Mouse (Mus musculus) CH12.LX (cell line): ENCODE measurements around the gene Riok2. TPM values are rescaled to one million over a fixed set of nuclear protein-coding genes. Genes with fewer than 3 reads are reported as not detected.

Experiments used
- DNase-seq: peaks from one replicate; pipeline ENCODE4 v3.0.0-alpha.2; 2013; ENCODE audit errors: extremely low read depth
- H3K27ac ChIP-seq: 2 replicates; pipeline ENCODE4 v1.5.1; 2012; ENCODE audit warnings: low read depth, mild to moderate bottlenecking, control low read depth, moderate library complexity; ENCODE audit not compliant: insufficient read depth
- H3K27me3 ChIP-seq: replicated peaks from 2 replicates; pipeline ENCODE3; 2012; ENCODE audit warnings: inconsistent platforms
- H3K36me3 ChIP-seq, 2 experiments: replicated peaks in 1 of 2; 2 replicates each; pipeline versions ENCODE3 to v1.6.1; 2012; ENCODE audit warnings: inconsistent platforms in 1 of 2, low read length in 1 of 2, mild to moderate bottlenecking in 1 of 2, mixed read lengths in 1 of 2, moderate library complexity in 1 of 2; ENCODE audit not compliant: control insufficient read depth in 1 of 2, insufficient read depth in 1 of 2
- H3K4me1 ChIP-seq, 2 experiments: 2 replicates each; pipeline ENCODE4 v1.6.1; 2012; ENCODE audit warnings: inconsistent platforms in 1 of 2, moderate library complexity in 1 of 2; ENCODE audit not compliant: insufficient read depth in 2 of 2, control insufficient read depth in 1 of 2
- H3K4me2 ChIP-seq: 2 replicates; pipeline ENCODE4 v1.6.1; 2012; ENCODE audit warnings: low read depth, mild to moderate bottlenecking, control low read depth; ENCODE audit not compliant: poor library complexity, insufficient read depth, severe bottlenecking
- H3K4me3 ChIP-seq, 3 experiments: fragments of 150-350 bp in 1 of 3; sonication (generic) in 1 of 3; replicated peaks in 1 of 3; 2 replicates each; pipeline versions ENCODE3 to v1.5.1; 2011 to 2012; ENCODE audit warnings: low read depth in 2 of 3, low read length in 2 of 3, mild to moderate bottlenecking in 2 of 3, moderate library complexity in 2 of 3, control low read depth in 1 of 3, improper control_type of control experiment in 1 of 3, inconsistent platforms in 1 of 3, mixed read lengths in 1 of 3; ENCODE audit not compliant: poor library complexity in 1 of 3
- H3K79me2 ChIP-seq: replicated peaks from 2 replicates; pipeline ENCODE4 v1.6.1; 2012; ENCODE audit warnings: mild to moderate bottlenecking, moderate library complexity; ENCODE audit not compliant: control insufficient read depth, poor library complexity, insufficient read depth, severe bottlenecking; ENCODE audit errors: extremely low read depth
- H3K9ac ChIP-seq: 2 replicates; pipeline ENCODE4 v1.6.1; 2012; ENCODE audit warnings: low read depth, mild to moderate bottlenecking, control low read depth, moderate library complexity; ENCODE audit not compliant: insufficient read depth
- H3K9me3 ChIP-seq: replicated peaks from 2 replicates; pipeline ENCODE3; 2012; ENCODE audit warnings: low read length, inconsistent platforms, mixed read lengths
- E2F4 ChIP-seq: IDR thresholded peaks from 2 replicates; pipeline ENCODE4 v1.6.1; 2011; ENCODE audit warnings: low read depth, low read length, improper control_type of control experiment; ENCODE audit not compliant: insufficient replicate concordance
- ELF1 ChIP-seq: IDR thresholded peaks from 2 replicates; pipeline ENCODE4 v1.6.1; 2014; ENCODE audit warnings: low read depth, mild to moderate bottlenecking, inconsistent platforms, low read length, improper control_type of control experiment
- EP300 ChIP-seq: IDR thresholded peaks from 2 replicates; pipeline ENCODE4 v1.6.1; 2011; ENCODE audit warnings: low read length, improper control_type of control experiment
- IRF4 ChIP-seq: IDR thresholded peaks from 2 replicates; pipeline ENCODE4 v1.6.1; 2014; ENCODE audit warnings: low read depth, mild to moderate bottlenecking, inconsistent platforms, low read length, improper control_type of control experiment
- KAT2A ChIP-seq: IDR thresholded peaks from 2 replicates; pipeline ENCODE4 v1.6.1; 2012; ENCODE audit warnings: low read length, improper control_type of control experiment, inconsistent platforms; ENCODE audit not compliant: insufficient replicate concordance
- MAFK ChIP-seq: IDR thresholded peaks from 2 replicates; pipeline ENCODE4 v1.6.1; 2011; ENCODE audit warnings: low read length, improper control_type of control experiment; ENCODE audit not compliant: insufficient replicate concordance
- MAZ ChIP-seq: IDR thresholded peaks from 2 replicates; pipeline ENCODE4 v1.6.1; 2012; ENCODE audit warnings: low read depth, mild to moderate bottlenecking, inconsistent platforms, low read length, improper control_type of control experiment, moderate library complexity
- MEF2A ChIP-seq: IDR thresholded peaks from 2 replicates; pipeline ENCODE4 v1.6.1; 2014; ENCODE audit warnings: low read depth, mild to moderate bottlenecking, inconsistent platforms, low read length, improper control_type of control experiment, borderline replicate concordance
- MYC ChIP-seq: IDR thresholded peaks from 2 replicates; pipeline ENCODE4 v1.6.1; 2011; ENCODE audit warnings: low read depth, mild to moderate bottlenecking, improper control_type of control experiment, low read length
- NRF1 ChIP-seq: IDR thresholded peaks from 2 replicates; pipeline ENCODE4 v1.6.1; 2014; ENCODE audit warnings: low read depth, mild to moderate bottlenecking, inconsistent platforms, low read length, improper control_type of control experiment, moderate library complexity
- RAD21 ChIP-seq: IDR thresholded peaks from 2 replicates; pipeline ENCODE4 v1.6.1; 2011; ENCODE audit warnings: low read depth, mild to moderate bottlenecking, low read length, improper control_type of control experiment, moderate library complexity
- SIN3A ChIP-seq: IDR thresholded peaks from 2 replicates; pipeline ENCODE4 v1.6.1; 2012; ENCODE audit warnings: low read length, improper control_type of control experiment, inconsistent platforms
- SMC3 ChIP-seq: IDR thresholded peaks from 2 replicates; pipeline ENCODE4 v1.6.1; 2011; ENCODE audit warnings: low read depth, low read length, improper control_type of control experiment
- USF2 ChIP-seq: conservative IDR thresholded peaks from 2 replicates; pipeline ENCODE4 v1.6.1; 2011; ENCODE audit warnings: low read depth, low read length, improper control_type of control experiment
- ZC3H11A ChIP-seq: IDR thresholded peaks from 2 replicates; pipeline ENCODE4 v1.6.1; 2012; ENCODE audit warnings: low read depth, mild to moderate bottlenecking, inconsistent platforms, low read length, improper control_type of control experiment
- ZMIZ1 ChIP-seq: IDR thresholded peaks from 2 replicates; pipeline ENCODE4 v1.6.1; 2012; ENCODE audit warnings: low read depth, mild to moderate bottlenecking, inconsistent platforms, low read length, improper control_type of control experiment
- ZNF384 ChIP-seq: IDR thresholded peaks from 2 replicates; pipeline ENCODE4 v1.6.1; 2012; ENCODE audit warnings: low read depth, low read length, improper control_type of control experiment, inconsistent platforms
- dilution Hi-C: fragments of 300-500 bp; cut with MboI; formaldehyde crosslinking; loops from 2 replicates; pipeline ENCODE4 v1.14.3; 2020; ENCODE audit warnings: low sequenced_read_pairs; ENCODE audit not compliant: extremely low pct_unique_long_range_greater_than_20kb, extremely low pct_ligation_motif_present
- in situ Hi-C: fragments of 300-500 bp; cut with MboI; formaldehyde crosslinking; loops from 3 replicates; pipeline ENCODE4 v1.14.3; 2019; ENCODE audit warnings: low sequenced_read_pairs, low pct_ligation_motif_present, low pct_unique_long_range_greater_than_20kb, mixed read lengths
- polyA plus RNA-seq: library from polyadenylated mRNA; unstranded; fragments of >175 nt; gene quantifications from 2 replicates; pipeline ENCODE4 v1.2.1, GENCODE M21; 2012; ENCODE audit warnings: low read depth; ENCODE audit not compliant: insufficient read length
- total RNA-seq, 2 experiments: library from RNA; depleted of rRNA; stranded (reverse); fragments of 300-350 nt in 1 of 2; fragments of >200 nt in 1 of 2; gene quantifications; 2 replicates each; pipeline ENCODE4 v1.2.3; 2012 to 2014

Riok2 gene
- total and polyA plus RNA-seq, 3 experiments = 27.9 to 114 (median 78.4) TPM

GRCm38 (mm10) chr17:17425308-17425813 is 51.3 kb downstream of the Riok2 start:
- DNase-seq = no peak
- Histone ChIP-seq H3K4me2 (peak overlapping the region; percentile 78), H3K27ac (no peak overlapping the region; the same call in 1 of the 2 replicates), H3K79me2 (no peaks in the 10 kb centered on the region), H3K9me3 (peaks cover 1% of the 10 kb centered on the region), H3K27me3 (no peaks in the 10 kb centered on the region), H3K4me3 (no peak overlapping the region), H3K4me1 (peaks cover 2 to 21% of the 10 kb centered on the region in 2 experiments; a peak in 3 of 4 replicates), H3K9ac (no peak overlapping the region; the same call in 1 of the 2 replicates), H3K36me3 (no peaks in the 10 kb centered on the region)
- in situ Hi-C loops = no loop called here
- no peak for TF ChIP-seq MAFK
- peak; percentile 91 for TF ChIP-seq ZNF384
- dilution Hi-C loops = no loop called here

DNA sequence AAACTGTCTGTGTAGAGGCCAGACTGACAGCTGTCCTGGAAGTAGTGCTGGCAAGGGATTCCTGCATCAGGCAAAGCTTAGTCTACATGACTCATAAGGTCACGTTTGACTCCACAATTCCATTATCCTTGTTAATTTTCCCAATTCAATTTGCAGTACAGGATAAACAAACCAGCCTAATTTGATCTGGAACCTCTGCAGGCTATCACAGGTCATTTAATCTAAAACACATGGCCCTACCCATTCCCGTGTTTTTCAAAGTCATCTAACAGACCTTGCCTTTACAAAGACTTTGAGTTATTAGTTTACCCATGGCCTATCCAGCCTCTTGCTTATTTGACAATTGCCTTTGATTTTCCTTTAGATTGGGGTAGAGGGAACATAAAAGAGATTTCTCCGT is 51.8 kb downstream of the Riok2 start:
- no peak overlapping the region for H3K4me3 ChIP-seq
- no peak overlapping the region; the same call in 1 of the 2 replicates for H3K27ac ChIP-seq
- H3K4me2 ChIP-seq = no peak overlapping the region
- H3K79me2 ChIP-seq = no peaks in the 10 kb centered on the region
- peaks cover 2 to 21% of the 10 kb centered on the region in 2 experiments; a peak in 3 of 4 replicates for H3K4me1 ChIP-seq
- H3K36me3 ChIP-seq = no peaks in the 10 kb centered on the region
- DNase-seq = no peak
- H3K9me3 ChIP-seq = peaks cover 2% of the 10 kb centered on the region
- in situ Hi-C loops = no loop called here
- TF ChIP-seq MAZ (no peak), NRF1 (no peak), MYC (no peak), USF2 (no peak), ZMIZ1 (no peak), SIN3A (no peak), KAT2A (no peak)
- TF ChIP-seq, all 38 proteins: peak for 0
- H3K9ac ChIP-seq = no peak overlapping the region
- dilution Hi-C loops = no loop called here
- no peaks in the 10 kb centered on the region for H3K27me3 ChIP-seq

DNA sequence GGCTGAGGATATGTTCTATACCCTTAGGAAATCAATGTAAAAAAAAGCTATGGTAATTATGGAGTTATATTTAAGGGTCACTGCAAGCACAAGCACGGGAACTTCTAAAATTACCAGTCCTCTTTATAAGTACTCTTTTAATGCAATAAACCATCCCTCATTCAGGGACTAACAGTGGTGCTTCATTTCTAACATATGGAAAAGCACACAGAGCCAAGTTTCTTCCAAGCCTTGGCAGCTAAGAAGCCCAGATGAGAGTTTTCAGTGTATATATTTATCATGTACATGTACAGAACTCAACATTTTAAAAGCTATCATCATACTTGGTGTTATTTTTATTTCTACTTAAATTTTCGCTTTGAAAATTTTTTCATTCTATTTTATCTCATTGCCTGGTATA is 54.8 kb downstream of the Riok2 start:
- in situ Hi-C loops = no loop called here
- dilution Hi-C loops = no loop called here

More for the DNA sequence above, 54.8 kb downstream of the Riok2 start:
- H3K4me2 ChIP-seq = no peak overlapping the region
- no peaks in the 10 kb centered on the region for H3K79me2 ChIP-seq
- H3K4me1 ChIP-seq = peaks cover 2 to 24% of the 10 kb centered on the region in 2 experiments; a peak in 3 of 4 replicates
- H3K27ac ChIP-seq = no peak overlapping the region
- H3K9ac ChIP-seq = no peak overlapping the region
- no peaks in the 10 kb centered on the region for H3K27me3 ChIP-seq
- DNase-seq = no peak
- peaks cover 4% of the 10 kb centered on the region for H3K9me3 ChIP-seq
- TF ChIP-seq SMC3 = no peak
- no peak for TF ChIP-seq IRF4
- TF ChIP-seq E2F4 = no peak
- TF ChIP-seq KAT2A = no peak
- no peak for TF ChIP-seq MEF2A
- no peak for TF ChIP-seq MAZ
- no peak for TF ChIP-seq ELF1
- no peak for TF ChIP-seq NRF1
- TF ChIP-seq RAD21 = no peak
- TF ChIP-seq ZNF384 = no peak
- TF ChIP-seq ZC3H11A = no peak
- TF ChIP-seq SIN3A = no peak
- TF ChIP-seq EP300 = no peak
- no peak overlapping the region for H3K4me3 ChIP-seq
- no peaks in the 10 kb centered on the region for H3K36me3 ChIP-seq
